Mouse (Mus musculus): ENCODE results near the gene Ppp2r5c.

Ppp2r5c gene

DNA sequence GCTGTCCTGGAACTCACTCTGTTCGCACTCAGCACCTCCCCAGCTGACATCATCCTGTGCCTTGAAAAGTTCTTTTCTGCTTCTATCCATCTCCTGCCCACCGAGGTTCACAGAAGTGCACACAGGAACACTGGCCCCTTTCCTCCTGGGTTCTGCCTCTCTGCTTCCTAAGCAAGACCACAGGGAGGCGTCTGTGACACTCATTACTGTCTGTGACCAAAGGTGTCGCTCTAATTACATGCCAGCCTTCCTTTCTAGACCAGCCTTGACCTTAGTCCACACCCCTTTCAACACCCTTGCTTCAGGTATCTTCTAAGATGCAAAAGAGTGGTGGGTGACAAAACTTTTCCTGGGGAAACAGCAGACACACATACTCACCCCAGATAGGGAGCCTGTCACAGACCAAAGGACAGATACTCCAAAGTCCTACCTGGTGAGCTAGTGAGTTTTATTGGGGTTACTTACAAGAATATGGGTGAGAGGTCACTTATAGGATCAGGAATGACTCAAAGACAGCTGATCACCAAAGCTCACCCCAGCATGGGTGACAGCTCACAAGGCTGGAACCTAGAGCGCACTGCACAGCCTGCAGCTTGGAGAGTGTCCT is 8.4 kb upstream of the Ppp2r5c start:
- in situ Hi-C loops (cut with MboI, MseI) = no loop called here

DNA sequence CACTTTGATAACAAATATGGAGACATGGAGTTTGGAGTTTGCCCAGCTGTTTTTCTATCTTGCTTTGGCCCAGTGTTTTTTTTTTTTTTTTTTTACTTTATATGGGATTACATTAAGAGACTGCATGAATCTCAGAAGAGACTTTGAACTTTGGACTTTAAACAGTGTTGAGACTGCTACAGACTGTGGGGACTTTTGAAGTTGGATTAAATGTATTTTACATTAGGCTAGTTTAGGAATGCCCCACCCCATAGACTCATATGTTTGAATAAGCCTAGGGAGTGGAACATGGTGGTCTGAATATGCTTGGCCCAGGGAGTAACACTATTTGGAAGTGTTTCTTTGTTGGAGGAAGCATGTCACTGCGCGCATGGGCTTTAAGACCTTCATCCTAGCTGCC is 4.7 kb upstream of the Ppp2r5c start:
- in situ Hi-C loops (cut with MboI, MseI) = no loop called here

DNA sequence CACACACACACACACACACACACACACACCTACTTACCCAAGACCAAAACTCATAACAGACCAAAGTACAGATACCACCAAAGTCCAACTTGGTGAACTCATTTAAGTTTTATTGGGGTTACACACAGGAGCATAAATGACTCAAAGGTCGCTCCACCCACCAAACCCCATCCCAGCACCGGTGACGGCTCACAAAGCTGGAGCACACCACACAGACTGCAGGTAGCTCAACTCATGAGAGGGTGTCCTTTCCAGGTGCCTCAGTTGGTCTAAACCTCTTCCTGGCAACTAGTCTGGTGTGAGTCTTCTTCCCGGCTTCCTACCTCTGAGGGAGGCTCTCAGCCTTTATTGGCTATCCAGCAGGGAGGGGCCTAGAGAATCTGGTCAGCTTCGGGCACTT is 2.4 kb upstream of the Ppp2r5c start:
- in situ Hi-C loops (cut with MboI, MseI) = no loop called here

DNA sequence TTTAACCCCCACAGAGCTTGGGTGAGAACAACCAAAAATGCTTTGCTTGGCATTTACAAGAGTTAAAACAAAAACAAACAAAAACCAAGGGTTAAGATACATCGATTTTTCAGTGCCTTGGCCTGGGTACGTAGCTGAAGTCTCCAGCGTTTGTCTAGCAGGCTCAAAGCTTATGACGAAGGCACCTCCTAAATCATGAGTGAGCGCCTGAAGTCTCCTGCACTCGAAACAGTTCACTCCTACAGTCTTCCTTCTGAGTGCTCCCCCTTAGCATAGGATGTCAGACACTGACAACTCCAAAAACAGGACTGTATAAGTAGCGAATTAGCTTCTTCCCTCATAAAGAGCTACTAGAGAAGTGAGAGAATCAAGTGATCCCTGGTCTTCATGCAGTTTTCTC is 1.1 kb upstream of the Ppp2r5c start:
- in situ Hi-C loops (cut with MboI, MseI) = no loop called here

DNA sequence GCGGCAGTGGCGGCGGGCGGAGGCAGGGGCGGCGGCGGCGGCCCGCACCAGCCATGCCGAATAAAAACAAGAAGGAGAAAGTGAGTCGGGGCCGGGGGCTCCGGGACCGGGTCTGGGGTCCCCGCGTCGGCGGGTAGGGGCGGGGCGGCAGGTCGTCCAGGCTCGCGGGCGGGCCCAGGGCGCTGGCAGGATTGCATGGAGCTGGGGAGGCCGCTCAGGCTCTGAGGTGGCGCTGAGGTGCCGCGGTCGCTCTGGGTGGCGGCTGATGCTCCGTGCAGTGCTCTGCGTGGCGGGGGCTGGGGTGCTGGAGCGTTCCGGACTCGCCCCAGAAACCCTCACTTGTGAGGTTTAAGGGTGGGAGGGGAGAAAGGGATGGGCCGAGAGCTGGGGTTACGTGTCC is 386 bp downstream of the Ppp2r5c start:
- in situ Hi-C loops (cut with MboI, MseI) = no loop called here

DNA sequence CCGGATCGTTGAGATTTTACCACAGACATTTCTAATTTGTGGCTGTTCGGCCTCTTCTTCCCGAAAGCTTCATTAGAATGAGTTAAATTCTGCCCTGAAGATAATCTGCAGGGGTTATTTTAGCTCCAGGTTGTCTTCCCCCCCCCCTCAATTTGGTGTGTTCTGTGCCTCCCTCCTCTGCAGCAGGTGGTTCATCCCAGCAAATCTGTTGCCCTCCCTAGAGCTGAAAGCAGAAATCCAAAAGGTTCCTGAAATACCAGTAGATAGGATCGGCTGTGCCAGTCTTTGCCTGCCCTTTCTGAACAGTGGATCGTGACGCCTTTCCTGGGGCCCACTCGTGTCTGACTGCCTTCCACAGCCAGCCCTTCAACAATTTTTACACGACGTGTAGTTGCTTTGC is 1.8 kb downstream of the Ppp2r5c start:
- in situ Hi-C loops (cut with MboI, MseI) = no loop called here

DNA sequence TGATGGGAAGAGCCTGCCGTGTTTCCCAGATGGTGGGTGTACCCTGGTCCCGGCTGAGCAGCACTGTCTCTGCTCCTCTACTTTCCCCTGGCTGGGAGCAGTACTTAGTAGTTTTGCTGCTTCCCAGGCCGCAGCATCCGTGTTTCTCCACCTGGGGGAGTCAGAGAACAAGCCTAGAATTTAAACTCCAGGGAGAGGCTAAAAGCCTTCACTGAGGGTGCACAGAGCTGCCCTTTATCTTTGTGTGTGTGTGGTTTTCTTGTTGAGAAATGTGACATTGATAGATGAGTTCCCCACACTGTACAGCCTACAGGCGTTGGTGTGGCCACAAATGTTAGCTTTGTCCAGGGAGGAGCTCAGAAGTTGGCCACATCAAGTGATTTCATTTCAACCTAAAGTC is 7.3 kb downstream of the Ppp2r5c start:
- in situ Hi-C loops (cut with MboI, MseI) = loop anchor here (10.0 kb wide), 1 partner anchor 61 kb away; no protein-coding TSS in a partner anchor

DNA sequence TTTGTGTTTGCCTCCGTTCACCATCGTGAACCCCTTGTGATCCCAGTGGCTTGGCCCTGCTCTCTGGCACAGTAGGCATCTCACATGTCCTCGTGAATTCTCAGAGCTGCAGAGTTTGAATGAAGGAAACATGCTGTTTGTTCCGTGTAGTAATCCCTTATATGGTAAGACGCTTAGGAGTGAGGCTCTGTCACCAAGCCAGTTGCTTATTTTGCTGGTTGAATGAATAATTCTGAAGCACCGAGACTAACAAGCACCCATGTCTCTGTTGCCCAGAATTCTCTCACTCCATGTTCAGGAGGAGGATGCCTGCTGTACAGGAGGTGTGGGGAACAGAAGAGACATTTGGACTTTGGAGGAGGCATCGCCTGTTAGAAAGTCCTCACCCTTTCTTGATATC is 9.1 kb downstream of the Ppp2r5c start:
- in situ Hi-C loops (cut with MboI, MseI) = loop anchor here (10.0 kb wide), 1 partner anchor 59 kb away; no protein-coding TSS in a partner anchor

DNA sequence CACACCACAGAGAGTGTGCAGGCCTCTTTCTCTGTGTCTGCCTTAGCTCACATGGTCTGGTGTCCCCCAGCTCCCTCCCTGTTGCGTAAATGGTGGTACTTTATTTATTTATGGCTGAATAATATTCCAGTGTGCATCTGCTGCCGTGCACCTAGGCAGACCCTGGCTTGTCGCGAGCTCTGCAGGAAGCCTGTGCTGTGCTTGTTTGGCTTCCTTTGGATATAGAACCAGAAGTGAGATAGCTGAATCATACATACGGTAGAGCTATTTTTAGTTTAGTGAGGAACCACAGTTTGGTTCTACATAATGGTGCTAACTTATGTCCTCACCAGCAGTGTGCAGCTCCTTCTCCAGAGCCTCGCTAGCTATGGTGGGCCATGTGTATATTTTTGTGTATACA is 11.7 kb downstream of the Ppp2r5c start:
- in situ Hi-C loops (cut with MboI, MseI) = loop anchor here (10.0 kb wide), 1 partner anchor 56 kb away; no protein-coding TSS in a partner anchor

DNA sequence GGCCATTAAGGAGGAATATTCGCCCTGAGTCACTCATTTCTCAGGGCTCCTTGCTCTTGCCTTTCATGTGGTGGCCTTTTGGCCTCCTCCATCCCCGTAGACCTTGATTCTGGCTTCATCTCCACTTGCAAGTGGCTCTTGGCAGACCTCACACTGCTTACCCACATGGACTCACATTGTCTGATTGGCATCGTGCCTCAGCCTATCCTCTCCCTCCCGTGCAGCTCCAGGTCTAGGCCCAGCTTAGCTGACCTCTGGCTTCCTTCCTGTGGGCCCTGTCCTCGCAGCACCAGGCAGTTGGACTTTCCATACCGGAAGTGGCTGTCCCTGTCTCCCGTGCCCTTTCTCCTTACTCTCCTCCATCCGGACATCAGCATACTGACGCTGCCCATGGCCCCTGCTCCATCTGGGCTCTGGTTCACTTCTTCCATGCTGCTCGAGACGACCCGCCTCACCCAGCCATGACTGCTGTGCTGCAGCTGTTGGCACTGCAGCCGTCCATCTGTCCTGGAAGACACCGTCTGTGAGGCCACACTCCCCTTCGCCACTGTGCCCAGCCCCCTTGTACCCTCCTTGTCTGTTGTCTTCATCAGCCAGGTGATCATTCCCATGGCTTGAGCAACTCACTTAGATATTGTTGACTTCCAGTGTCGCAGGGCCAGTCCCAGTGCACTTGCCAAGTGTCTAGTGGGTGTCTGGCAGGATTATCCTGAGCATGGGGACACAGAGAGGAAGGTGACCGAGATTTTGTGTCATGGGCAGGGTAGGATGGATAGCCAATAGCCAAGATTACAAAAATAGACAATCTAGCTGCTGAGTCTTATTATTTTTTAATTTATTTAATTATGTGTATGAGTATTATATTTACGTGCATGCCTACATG is 13.7 kb downstream of the Ppp2r5c start:
- in situ Hi-C loops (cut with MboI, MseI) = loop anchor here (5.0 kb wide), 2 partner anchors 82 to 122 kb away; no protein-coding TSS in a partner anchor

DNA sequence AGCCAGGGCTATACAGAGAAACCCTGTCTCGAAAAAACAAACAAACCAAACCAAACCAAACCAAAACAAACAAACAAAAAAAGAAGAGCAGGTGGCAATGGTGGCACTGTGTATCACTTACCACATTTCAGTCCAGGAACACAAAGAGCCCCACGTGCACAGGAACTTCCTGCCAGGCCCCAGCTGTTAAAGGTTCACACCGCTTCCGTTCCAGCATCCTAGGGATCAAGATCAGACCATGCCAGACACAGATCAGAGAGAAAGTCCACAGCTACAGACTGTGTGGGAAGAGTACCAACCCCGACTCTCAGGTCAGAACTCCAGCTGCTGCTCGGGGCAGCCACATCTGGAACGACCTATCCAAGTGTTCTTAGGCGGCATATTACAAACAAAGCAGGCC is 16.8 kb downstream of the Ppp2r5c start:
- in situ Hi-C loops (cut with MboI, MseI) = loop anchor here (5.0 kb wide), 2 partner anchors 79 to 119 kb away; no protein-coding TSS in a partner anchor

DNA sequence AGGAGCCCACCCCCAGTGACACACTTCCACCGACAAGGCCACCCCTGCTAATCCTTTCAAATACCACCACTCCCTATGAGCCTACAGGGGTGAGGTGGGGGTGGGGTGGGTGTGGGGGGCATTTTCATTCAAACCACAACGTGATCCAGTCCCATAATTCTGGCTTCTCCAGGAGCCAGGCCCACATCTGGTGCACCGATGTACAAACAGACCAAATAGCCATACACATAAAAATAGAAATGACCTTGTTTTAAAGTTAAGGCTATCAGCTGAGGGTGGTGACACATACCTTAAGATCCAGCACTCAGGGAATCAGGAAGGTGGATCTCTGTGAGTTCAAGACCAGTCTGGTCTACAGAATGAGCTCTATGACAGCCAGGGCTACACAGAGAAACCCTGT is 24.5 kb downstream of the Ppp2r5c start:
- in situ Hi-C loops (cut with MboI, MseI) = no loop called here

DNA sequence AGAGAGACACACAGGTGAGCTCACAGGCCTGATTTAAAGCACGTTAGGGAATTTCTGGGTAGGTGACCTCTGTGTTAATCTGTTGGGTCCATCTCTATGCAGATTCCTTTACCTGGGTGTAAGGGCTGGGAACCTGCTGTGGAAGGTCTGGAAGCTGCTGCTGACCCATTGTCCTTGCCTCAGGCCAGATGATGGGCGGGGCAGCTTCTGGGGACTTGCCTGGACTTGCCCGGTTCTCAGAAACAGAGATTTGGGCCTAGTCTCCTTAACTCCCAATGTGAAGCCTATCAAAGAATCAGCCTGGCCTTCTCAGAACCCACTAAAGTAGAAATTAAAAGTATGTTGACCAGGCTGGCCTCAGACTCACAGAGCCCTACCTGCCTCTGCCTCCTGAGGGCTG is 25.3 kb downstream of the Ppp2r5c start:
- in situ Hi-C loops (cut with MboI, MseI) = no loop called here

DNA sequence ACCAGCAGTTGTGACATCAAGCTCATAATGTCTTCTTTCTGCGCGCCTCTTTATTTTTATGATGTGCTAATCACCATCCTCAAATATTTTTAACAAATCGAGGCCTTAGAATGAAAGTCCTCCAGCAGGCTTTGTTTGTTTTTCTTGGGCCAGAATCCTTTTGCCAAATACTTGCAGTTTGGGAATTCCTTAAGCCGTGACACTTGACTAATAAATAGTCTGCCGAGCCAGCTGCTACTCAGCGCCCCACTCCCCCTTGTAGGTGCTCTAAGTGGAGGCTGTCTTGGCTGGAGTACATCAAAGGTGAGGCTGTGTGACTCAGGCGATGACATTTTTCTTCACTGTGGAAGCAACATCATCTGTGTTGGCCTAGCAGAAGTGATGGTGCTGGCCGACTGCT is 27.6 kb downstream of the Ppp2r5c start:
- in situ Hi-C loops (cut with MboI, MseI) = no loop called here

DNA sequence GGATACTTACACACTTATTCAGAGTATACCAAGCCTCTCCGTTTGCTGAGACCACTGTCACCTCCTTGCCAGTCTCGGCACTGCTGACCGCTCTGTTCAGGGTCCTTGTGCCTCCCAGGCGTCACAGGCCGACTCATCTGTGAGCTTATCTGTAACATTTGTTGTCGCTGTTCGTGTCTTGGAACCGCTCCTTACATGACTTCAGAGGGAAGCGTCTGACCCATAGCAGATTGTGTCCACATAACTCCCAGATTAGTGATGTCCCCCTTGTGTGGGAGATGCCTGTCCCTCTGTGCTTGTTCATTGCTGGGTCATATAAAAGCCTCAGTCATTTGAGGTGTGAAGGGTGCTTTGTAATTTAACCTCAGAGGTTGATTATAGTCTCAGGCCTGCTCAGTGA is 29.6 kb downstream of the Ppp2r5c start:
- in situ Hi-C loops (cut with MboI, MseI) = loop anchor here (25.0 kb wide), 1 partner anchor 1839 kb away; no protein-coding TSS in a partner anchor

DNA sequence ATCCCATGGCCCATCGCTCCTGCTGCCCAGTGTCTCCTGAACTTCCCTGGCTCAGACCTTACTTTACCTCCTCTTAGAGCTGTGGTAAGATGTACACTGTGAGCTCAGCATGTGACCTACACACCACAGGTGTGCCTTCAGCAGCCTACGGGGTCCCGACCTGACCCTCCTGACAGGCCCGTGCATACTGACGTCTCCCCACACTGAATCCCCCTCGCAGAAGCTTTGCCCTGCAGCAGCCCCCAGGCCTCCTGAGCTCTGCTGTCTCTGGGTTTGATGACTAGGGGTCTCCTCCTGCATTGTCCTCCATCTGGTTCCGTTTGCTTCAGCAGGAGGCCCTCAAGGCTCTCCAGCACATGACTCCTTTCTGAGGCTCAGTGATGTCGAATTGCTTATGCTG is 31.0 kb downstream of the Ppp2r5c start:
- in situ Hi-C loops (cut with MboI, MseI) = loop anchor here (25.0 kb wide), 1 partner anchor 1841 kb away; no protein-coding TSS in a partner anchor

DNA sequence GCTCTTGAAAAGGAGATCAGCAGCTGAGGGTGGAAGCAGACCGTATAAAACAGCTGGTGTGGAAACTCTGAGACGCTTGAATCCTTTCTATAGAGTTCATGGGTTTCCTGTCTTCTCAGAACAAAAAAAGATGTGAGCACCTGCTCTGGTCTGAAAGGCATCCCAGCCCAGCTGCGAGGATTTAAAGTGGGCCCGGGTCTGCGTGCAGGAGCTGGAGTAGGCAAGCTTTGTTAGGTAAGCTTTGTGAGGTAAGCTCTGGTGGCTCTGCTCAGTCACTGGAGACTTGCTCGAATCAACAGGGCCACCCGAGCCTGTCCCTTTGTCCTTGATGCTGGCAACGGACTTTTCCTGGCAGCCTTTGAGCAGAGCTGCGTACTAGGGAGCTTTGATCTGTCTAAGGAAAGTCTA is 31.7 kb downstream of the Ppp2r5c start:
- in situ Hi-C loops (cut with MboI, MseI) = loop anchor here (25.0 kb wide), 1 partner anchor 1841 kb away; no protein-coding TSS in a partner anchor

DNA sequence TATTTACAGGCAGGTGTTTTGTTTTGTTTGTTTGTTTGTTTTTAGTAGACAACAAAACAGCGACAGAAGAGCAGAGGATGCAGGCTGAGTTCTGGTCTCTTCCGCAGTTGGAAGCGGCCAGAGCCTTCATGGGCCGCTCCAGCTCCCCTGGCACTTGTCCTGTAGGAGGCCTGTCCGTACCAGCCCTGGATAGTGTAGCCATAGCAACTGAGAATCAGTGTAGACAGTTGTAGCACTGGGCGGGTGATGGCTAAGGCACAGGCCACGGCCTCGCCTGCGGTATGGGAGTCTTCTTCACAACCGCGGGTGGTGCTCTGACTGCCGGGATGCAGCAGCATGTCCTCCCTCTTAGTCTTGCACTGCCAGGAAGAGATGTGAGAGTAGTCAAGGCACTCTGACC is 32.3 kb downstream of the Ppp2r5c start:
- in situ Hi-C loops (cut with MboI, MseI) = loop anchor here (25.0 kb wide), 1 partner anchor 1842 kb away; no protein-coding TSS in a partner anchor

DNA sequence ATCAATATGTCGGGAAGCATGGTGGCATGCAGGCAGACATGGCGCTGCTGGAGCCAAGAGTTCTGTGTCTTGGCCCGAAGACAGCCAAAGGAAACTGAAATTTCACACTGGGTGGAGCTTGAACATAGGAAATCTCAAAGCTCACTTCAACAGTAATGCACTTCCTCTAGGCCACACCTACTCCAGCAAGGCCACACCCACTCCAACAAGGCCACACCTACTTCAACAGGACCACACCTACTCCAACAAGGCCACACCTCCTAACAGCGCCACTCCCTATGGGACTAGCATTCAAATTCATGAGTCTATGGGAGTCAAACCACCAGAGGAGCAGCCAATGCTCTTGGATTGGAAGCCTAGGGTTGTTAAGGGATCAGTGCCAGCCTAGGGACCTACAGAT is 33.8 kb downstream of the Ppp2r5c start:
- in situ Hi-C loops (cut with MboI, MseI) = loop anchor here (5.0 to 25.0 kb wide), 3 partner anchors 52 to 1843 kb away; no protein-coding TSS in a partner anchor

DNA sequence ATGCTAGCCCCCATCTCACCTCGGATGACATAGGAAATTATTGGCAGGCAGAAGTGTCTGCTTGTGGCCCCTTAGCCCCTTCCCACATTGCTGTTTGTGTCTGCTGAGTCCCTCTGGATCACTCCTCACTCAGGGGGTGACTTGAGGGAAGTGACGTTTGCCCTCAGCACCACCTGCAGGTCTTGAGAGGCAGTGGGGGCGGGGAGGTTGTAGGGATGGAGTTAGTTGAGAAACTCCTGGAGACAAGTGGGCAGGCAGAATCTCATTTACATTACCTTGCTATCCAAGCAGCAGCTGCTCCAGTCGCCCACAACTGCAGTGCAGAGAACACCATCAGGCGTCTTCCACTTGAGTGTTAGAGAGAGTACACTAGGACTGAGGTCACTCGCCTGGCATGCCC is 36.8 kb downstream of the Ppp2r5c start:
- in situ Hi-C loops (cut with MboI, MseI) = loop anchor here (5.0 to 25.0 kb wide), 3 partner anchors 49 to 1846 kb away; no protein-coding TSS in a partner anchor

DNA sequence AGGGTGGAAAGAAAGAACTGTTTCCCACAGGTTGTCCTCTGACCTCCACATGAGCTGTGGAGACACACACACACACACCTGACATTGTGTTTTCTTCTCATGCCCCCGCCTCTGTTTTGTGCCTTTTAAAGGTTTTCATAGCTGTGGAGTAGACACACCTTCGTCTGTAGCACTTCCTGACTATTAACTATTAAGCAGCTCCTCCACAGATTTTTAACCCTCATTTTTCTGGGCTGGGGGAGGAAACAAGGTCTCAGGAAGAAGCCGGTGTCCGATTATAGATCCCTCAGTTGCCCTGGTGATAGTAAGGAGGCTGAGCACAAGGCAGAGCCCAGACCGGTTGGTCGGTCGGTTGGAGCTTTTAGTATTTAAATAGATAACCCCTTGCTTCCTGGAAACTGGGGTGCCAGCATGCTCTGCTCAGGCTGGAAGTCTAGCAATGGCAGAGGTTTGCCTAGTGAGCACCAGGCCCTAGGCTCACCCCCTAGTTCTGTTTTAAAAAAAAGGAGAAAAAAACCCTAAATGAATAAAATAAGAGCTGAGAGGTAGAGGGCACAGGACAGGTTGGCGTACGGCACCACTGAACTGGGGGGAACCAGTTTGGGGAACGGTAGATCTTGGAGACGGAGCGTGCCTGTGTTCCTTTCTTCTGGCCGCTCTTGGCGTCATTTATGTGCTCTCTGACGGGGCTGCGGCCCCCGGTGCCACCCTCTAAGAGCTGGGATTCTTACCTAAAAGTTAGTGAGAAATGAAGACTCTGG is 38.1 kb downstream of the Ppp2r5c start:
- in situ Hi-C loops (cut with MboI, MseI) = loop anchor here (5.0 to 25.0 kb wide), 3 partner anchors 47 to 1848 kb away; no protein-coding TSS in a partner anchor

Measured in T-helper 2 cell (primary cell).